Mouse (Mus musculus): Measurements from ENCODE around the gene Il4ra.

The Il4ra gene

GRCm38 (mm10) chr7:125601280-125601670 lies 49.4 kb downstream of the Il4ra start:
- DNase-seq, result peak in 1 of 2 experiments; percentile 35

- DNase-seq, result peak in 1 of 2 experiments; percentile 24
Observed at GRCm38 (mm10) chr7:125601821-125602448, 50.0 kb downstream of the Il4ra start.

GRCm38 (mm10) chr7:125603185-125603631 lies 51.3 kb downstream of the Il4ra start, which contains the start of gene Il21r:
Gene Il21r, plus strand, starts transcription at chr7:125603429.
- peak; percentile 80 to 84 for DNase-seq

DNA sequence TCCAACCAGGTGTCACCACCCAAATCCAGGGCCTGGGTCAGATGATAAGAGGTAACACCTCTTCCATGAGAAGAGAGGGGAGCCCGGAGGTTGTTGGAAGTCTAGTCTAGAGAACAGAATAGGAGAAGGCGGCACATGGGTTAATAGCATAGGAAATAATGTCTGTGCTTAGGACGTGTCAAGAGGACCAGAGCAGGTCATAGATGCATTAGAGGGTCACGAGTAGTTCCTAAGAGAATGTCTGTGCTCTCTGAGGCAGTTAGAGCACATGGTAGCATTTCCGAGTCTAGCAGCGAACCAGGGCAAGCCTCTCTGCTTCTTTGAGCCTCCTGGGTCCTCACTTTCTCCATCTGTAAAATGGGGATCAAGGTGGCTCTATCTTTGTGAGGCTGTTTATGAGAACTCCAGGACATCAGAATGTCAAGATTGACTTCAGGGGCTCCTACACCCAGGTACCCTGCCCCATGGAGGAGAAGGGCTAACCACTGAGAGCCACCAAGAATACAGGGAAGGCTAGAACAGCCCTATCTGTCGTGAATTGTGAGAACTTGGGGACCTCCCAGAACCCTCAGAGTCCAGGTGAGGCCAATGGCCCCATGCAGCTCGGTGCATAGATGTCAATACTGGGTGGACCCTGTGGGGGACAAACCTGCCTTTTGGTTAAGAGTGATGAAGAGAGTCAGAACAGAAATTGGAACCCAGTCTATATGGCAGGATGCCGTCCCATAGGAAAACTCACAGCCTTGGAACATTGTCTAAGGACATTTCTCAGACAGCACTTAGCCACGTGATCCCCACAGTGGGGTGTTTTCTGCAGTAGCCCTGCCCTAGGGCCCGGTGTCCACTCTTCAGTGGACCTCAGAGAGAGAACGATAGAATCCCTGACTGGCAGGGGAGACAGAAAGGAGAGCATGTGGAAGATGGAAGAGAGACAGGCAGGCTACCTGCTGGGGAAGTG lies 52.7 kb downstream of the Il4ra start:
- peak in 1 of 2 experiments; percentile 16 for DNase-seq

GRCm38 (mm10) chr7:125605725-125606139 lies 53.8 kb downstream of the Il4ra start:
- peak; percentile 93 to 95 for DNase-seq

DNA sequence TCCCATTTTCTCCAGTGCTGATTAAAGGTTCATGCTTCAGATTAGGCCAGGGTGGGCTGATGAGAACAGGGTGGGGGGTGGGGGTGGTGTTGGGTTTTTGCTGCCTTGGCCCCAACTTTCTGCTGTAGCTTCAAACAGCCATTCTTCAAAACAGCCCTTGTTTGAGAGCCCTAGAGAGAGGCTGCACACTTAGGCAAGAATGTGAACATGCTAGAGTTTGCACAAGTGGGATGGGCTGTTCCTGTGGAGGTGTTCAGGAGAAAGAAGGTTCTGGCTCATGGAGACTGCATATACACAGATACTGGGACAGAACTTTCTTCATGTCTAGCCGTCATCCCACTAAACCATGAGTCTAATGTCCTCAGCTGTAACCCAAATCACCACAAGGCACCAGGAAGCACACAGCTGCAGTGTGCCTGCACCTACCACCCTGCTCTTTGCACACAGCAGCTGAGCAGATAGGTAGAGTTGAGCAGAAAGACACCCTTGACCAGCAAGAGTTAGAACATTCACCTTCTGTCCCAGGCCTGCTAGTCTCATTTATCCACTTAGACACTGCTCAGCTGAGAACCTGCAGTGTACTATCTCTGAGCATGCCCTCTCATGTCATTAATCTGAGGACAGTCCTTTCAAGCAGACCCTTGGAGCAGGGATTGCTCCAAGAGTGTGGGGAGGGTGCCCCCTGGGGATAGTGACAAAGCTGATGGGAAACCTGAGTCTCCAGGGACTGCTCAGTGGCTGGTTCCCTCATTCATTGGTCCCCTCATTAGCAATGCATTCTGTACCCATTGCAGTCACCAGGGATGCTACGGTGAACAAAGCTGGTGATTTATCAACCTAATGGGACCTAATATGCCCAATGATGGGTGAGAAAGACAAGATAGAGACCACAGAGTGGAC lies 54.6 kb downstream of the Il4ra start:
- peak; percentile 51 to 63 for DNase-seq

GRCm38 (mm10) chr7:125607384-125608182 lies 55.7 kb downstream of the Il4ra start:
- peak; percentile 53 to 75 for DNase-seq

GRCm38 (mm10) chr7:125608183-125608688 lies 56.3 kb downstream of the Il4ra start:
- DNase-seq, result no peak

DNA sequence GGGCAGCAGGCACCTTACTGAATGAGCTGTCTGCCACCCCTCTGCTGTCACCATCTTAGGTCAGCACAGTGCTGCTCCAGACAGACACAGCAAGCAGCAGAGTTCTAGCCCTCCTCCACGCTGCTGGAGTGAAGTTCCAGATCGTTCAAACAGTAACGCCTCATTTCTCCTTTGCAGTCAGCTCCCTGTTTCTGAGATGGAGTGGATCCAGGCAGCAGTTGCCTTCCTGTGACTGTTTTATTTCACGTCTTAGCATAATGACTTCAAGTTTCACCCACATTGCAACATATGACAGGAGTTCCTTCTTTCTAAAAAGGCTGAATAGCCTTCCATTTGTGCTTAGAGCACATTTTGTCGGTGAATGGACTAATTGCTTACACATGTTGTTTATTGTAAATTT lies 61.7 kb downstream of the Il4ra start:
- peak in 1 of 2 experiments; percentile 6 for DNase-seq

DNA sequence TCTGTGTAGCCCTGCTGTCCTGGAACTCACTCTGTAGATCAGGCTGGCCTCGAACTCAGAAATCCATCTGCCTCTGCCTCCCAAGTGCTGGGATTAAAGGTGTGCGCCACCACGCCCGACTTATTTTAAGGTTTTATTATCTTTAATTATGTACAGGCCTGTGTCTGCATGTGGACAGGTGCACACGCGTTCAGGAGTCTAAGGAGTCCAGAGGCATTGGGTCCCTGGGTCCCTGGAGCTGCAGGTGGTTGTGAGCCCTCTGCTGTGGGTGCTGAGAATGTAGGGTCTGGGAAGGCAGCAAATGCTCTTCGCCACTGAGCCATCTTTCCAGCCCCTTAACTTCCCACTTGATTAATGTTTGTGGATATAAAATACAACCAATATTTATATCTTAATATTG lies 63.5 kb downstream of the Il4ra start:
- peak in 1 of 2 experiments; percentile 4 for DNase-seq

- DNase-seq, result peak in 1 of 2 experiments; percentile 1
Observed at GRCm38 (mm10) chr7:125618016-125618415, 66.1 kb downstream of the Il4ra start.

DNA sequence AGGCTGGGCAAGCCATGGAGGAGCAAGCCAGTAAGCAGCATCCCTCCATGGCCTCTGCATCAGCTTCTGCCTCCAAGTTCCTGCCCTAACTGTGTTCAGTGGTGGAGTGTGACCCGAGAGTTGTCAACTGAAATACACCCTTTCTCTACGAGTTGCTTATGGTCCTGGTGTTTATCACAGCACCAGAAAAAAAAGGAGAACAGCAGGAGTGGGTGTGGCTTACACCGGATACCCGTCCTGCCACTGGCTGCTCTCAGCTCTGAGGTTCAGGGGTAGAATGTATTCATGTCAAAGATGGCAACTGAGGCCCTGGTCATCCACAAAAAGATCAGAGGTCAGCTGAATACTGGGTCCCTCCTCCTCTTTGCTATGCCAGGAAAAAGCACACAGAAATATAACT lies 68.2 kb downstream of the Il4ra start:
- DNase-seq, result no peak

DNA sequence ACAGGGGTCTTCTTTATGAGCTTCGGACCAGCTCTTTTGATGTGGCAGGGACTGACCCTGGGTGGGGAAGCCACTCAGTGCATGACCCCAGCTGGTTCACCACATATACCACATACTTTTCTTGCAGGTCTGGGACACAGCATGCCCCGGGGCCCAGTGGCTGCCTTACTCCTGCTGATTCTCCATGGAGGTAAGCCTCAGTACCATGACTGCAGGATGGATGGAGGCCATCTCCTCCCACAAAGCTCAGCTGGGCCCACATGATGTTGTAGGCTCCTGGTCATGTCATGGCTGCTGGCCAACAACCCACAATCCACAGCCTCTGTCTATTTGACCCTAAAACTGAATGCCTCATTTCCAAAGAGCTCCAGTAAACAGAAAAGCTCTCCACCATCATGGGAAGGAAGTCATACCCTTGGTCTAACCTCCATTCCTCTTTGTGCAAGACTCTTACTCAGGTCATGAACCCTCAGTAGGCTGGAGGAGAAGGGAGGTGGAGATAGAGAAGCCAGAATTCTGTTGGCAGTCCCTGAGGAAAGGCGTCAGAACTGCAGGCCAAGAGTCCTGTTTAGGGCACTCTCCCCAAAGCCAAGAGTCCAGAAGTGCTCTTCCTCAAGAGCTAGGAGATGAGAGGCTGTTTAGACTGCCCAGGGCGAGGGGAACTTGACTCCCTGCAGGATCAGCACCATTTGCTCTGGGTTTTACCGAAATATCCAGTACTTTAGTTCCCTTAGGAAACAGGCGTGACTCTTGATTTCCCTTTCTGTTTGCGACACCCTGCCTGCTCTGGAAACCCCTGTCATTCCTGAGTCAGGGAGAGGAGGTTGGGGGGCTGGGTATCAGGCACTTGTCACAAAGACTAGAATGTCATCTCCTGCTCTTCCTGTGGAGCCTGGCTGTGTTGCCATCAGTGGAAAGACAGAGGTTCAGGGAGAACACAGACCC lies 71.1 kb downstream of the Il4ra start:
- no peak for DNase-seq

DNA sequence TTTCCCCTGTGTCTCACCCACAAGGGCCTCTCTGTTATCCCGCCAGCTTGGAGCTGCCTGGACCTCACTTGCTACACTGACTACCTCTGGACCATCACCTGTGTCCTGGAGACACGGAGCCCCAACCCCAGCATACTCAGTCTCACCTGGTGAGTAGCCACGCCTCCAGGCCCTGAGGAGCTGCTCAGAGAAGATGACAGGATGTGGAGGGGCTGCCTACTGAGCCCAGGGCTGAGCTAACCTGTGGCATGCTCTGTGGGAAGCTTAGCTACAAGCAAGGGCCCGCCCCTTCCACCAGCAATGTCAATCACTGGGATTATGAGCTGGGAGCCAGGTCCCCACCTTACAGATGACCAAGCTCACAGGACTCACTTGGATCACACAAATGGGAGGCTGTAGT lies 73.3 kb downstream of the Il4ra start:
- peak; percentile 57 to 78 for DNase-seq

DNA sequence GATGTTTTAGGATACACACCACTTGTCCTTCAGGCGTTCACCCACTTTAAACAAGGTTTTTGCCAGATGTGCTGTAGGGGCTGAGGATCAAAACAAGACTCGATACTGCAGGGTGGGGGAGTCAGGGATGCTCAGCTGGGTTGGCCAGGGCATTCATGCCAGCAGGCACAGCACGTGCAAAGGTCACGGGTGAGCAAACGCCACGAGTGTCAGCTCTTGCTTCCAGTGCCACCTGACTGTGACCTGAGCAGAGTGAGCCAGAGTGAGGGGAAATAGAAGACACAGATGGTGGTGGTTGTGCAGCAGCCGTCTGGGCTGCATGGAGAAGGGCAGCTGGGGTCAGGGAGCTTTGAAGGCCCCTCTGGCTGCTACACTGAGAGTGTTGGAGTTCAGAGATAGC lies 73.9 kb downstream of the Il4ra start:
- peak in 1 of 2 experiments; percentile 39 for DNase-seq
